In the genomic region with DNA sequence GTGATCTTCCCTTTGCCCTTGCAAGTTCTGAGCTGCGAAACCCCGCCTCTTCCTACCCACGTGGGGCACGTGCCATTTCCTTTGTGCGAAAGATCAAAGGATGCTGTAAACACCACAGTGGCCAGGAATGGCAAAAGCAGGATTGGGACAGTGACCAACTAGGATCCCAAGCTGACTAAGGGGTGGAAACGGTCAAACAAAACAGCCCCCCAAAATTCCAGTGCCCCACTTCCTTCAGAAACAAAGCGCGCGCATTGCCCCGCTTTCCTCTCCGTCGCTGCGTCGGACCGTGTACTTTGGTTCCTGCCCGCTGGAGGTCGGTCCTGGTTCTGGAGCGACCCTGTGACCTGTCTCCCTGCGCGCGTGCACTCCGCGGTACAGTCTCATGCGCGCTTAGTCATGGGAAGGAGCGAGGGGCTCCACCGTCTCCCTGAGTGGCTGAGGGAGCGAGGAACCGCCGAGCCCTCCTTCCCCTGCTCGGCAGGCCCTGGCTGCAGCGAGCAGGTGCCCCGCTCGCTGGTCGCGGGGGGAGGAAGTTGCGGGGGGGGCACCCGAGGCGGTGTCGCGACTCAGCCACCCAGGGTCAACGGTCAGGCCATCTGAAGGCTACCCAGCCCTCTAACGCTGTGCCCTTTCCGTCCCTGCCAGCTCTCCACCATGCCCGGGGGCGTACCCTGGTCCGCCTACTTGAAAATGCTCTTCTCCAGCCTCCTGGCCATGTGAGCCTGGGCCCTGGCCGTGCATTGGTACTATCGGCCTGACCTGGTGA, we compare ENCODE assay signal across 8 mouse cellular contexts. TPM values are rescaled to one million over a fixed set of nuclear protein-coding genes. Genes with fewer than 3 reads are reported as not detected.
DNase-seq lines count a peak whose midpoint lies in the region; ATAC-seq and TF ChIP-seq lines count a peak whose summit lies in the region.
"Not testable (repeated sequence)": the region's sequence is repeated elsewhere in the genome, so short reads cannot be mapped to it uniquely, and the experiment has no call there.

TSS of gene Pwp1 (plus strand) at position 410 of the 769 bp plus-strand sequence.

- intact Hi-C loops in heart, postnatal 25 days (cut with DNase I), result not testable (repeated sequence)

- not testable (repeated sequence) for H3K4me1 ChIP-seq in G1E (ENCODE audit: insufficient read depth, low read depth, low read length); forebrain, embryonic 16.5 days (replicated peaks; ENCODE audit: control insufficient read depth, insufficient read depth, low read length); neural tube, embryonic 14.5 days (ENCODE audit: control insufficient read depth, insufficient read depth, low read length)

- 1% methylated on average over 38 of the region's 49 CpGs for WGBS in forebrain, embryonic 16.5 days
- 2% methylated on average over 47 of the region's 49 CpGs for WGBS in neural tube, embryonic 14.5 days

- H3K36me3 ChIP-seq in G1E (replicated peaks); forebrain, embryonic 16.5 days (ENCODE audit: control insufficient read depth, insufficient read depth); neural tube, embryonic 14.5 days (ENCODE audit: control insufficient read depth, insufficient read depth, low read length): not testable (repeated sequence)

- H3K27me3 ChIP-seq in G1E (ENCODE audit: insufficient read depth, low read length); forebrain, embryonic 16.5 days (replicated peaks; ENCODE audit: control insufficient read depth, insufficient read depth, low read length); neural tube, embryonic 14.5 days (ENCODE audit: control insufficient read depth, insufficient read depth, low read length): not testable (repeated sequence)

- not testable (repeated sequence) for TF ChIP-seq CTCF in G1E (IDR thresholded peaks at IDR 0.05; ENCODE audit: low read depth, low read length)

- not testable (repeated sequence) for DNase-seq in G1E (ENCODE audit: low spot score); heart, postnatal 25 days (ENCODE audit: low spot score)
- peak; percentile 46 to 52 for DNase-seq in cerebellum, adult 18-20 months
- DNase-seq in layer of hippocampus, adult 11-12 months (ENCODE audit: low spot score), result peak; percentile 20
- DNase-seq in lung, adult 18-20 months, result peak; percentile 22 to 26
- DNase-seq in testis, postnatal 10 days (ENCODE audit: low spot score), result peak; percentile 49

- H3K9ac ChIP-seq in forebrain, embryonic 16.5 days (replicated peaks; ENCODE audit: low read depth, low read length), result peak within 1 kb of the TSS; percentile 79
- H3K9ac ChIP-seq in neural tube, embryonic 14.5 days (replicated peaks; ENCODE audit: low read depth, low read length), result peak within 1 kb of the TSS; percentile 84

- peak; percentile 85 for ATAC-seq in G1E (ENCODE audit: extremely low read depth, insufficient number of reproducible peaks, low FRiP score, poor library complexity, severe bottlenecking)
- ATAC-seq in forebrain, embryonic 16.5 days, result peak; percentile 97
- peak; percentile 98 for ATAC-seq in neural tube, embryonic 14.5 days (ENCODE audit: low read depth)

- peak within 1 kb of the TSS; percentile 74 for H3K4me2 ChIP-seq in forebrain, embryonic 16.5 days (ENCODE audit: low read length)
- H3K4me2 ChIP-seq in neural tube, embryonic 14.5 days (ENCODE audit: low read depth, low read length), result peak within 1 kb of the TSS; percentile 73

- not testable (repeated sequence) for H3K9me3 ChIP-seq in G1E (replicated peaks); forebrain, embryonic 16.5 days (ENCODE audit: control insufficient read depth, low read length); neural tube, embryonic 14.5 days (ENCODE audit: control insufficient read depth, low read length)

- H3K27ac ChIP-seq in forebrain, embryonic 16.5 days (ENCODE audit: low read length), result peak within 1 kb of the TSS; percentile 11; the same call in 1 of the 2 replicates
- H3K27ac ChIP-seq in neural tube, embryonic 14.5 days (ENCODE audit: low read depth, low read length), result peak within 1 kb of the TSS; percentile 69

- H3K4me3 ChIP-seq in G1E (ENCODE audit: low read depth, low read length), result peak within 1 kb of the TSS; percentile 67
- peak within 1 kb of the TSS; percentile 53 for H3K4me3 ChIP-seq in forebrain, embryonic 16.5 days (replicated peaks; ENCODE audit: low read length)
- H3K4me3 ChIP-seq in neural tube, embryonic 14.5 days (ENCODE audit: low read depth, low read length), result peak within 1 kb of the TSS; percentile 49

RNA-seq across cellular contexts. Expression of gene Pwp1, which starts in this region (rescaled TPM):
- total RNA-seq in G1E (2014; fragmentation: Nextera tagmentation) (60.8 and 70.4 TPM in 2 replicates), G1E (2017) (49.0 and 56.3 TPM in 2 replicates)
- 22.7 and 26.4 TPM in 2 replicates for polyA plus RNA-seq in G1E (2012)
- 91.1 and 91.9 TPM in 2 replicates for polyA plus RNA-seq in forebrain, embryonic 16.5 days (2015; fragmentation: Nextera tagmentation; extraction: Ambion mirVana)
- 10 to 100 TPM; 14.5 to 16.1 TPM for total RNA-seq in heart, postnatal 25 days (2021)
- polyA plus RNA-seq in neural tube, embryonic 14.5 days (2014; fragmentation: Nextera tagmentation; extraction: Ambion mirVana), result 72.6 and 75.7 TPM in 2 replicates
